Mouse (Mus musculus): ENCODE measurements at regions not wholly inside any gene's neighbourhood (a gene's known extent, or its start where the extent isn't known, plus 50 kb on each side); places are given as distances from the start of the nearest gene placed in this dataset.

- TF ChIP-seq CTCF (IDR thresholded peaks at IDR 0.05; ENCODE audit: insufficient read depth, low read length) (no peak), POLR2A (IDR thresholded peaks at IDR 0.05; ENCODE audit: borderline replicate concordance, extremely low read depth, low read depth, low read length) (no peak)
Measured at GRCm38 (mm10) chr1:163177011-163177410, 91.5 kb upstream of the Mroh9 start.

All from lung, adult 2 months (tissue).